Mouse (Mus musculus): ENCODE measurements at regions not wholly inside any gene's neighbourhood (a gene's known extent, or its start where the extent isn't known, plus 50 kb on each side); places are given as distances from the start of the nearest gene placed in this dataset.

- ATAC-seq (ENCODE audit: insufficient read depth, low FRiP score, low read depth) = no peak
- H3K4me3 ChIP-seq (replicated peaks) = no peak overlapping the region
- no peaks in the 10 kb centered on the region for H3K27me3 ChIP-seq (replicated peaks)
- H3K36me3 ChIP-seq = no peaks in the 10 kb centered on the region
- 83% methylated on average over 3 of the region's 3 CpGs for WGBS
- no peak overlapping the region for H3K4me2 ChIP-seq
- H3K9me3 ChIP-seq = no peaks in the 10 kb centered on the region
- no peaks in the 10 kb centered on the region for H3K4me1 ChIP-seq
- no peak overlapping the region for H3K9ac ChIP-seq
- H3K27ac ChIP-seq = no peak overlapping the region
Observed at GRCm38 (mm10) chr8:90692516-90692915, 124.7 kb downstream of the Gm19935 start.

GRCm38 (mm10) chr8:90685076-90685475 is 132.1 kb downstream of the Gm19935 start:
- H3K9ac ChIP-seq = no peak overlapping the region
- H3K36me3 ChIP-seq = no peaks in the 10 kb centered on the region
- H3K4me2 ChIP-seq = no peak overlapping the region
- no peak overlapping the region for H3K4me3 ChIP-seq (replicated peaks)
- no peaks in the 10 kb centered on the region for H3K4me1 ChIP-seq
- H3K27ac ChIP-seq = no peak overlapping the region
- ATAC-seq (ENCODE audit: insufficient read depth, low FRiP score, low read depth) = no peak
- WGBS = 86% methylated on average over 2 of the region's 2 CpGs
- no peaks in the 10 kb centered on the region for H3K9me3 ChIP-seq
- no peaks in the 10 kb centered on the region for H3K27me3 ChIP-seq (replicated peaks)

- 4% methylated on average over 14 of the region's 14 CpGs for WGBS
- no peak overlapping the region for H3K9ac ChIP-seq
- peak overlapping the region; percentile 31 for H3K4me3 ChIP-seq (replicated peaks)
- no peaks in the 10 kb centered on the region for H3K9me3 ChIP-seq
- no peaks in the 10 kb centered on the region for H3K27me3 ChIP-seq (replicated peaks)
- no peak overlapping the region for H3K27ac ChIP-seq
- no peaks in the 10 kb centered on the region for H3K36me3 ChIP-seq
- H3K4me1 ChIP-seq = no peaks in the 10 kb centered on the region; the same call in 1 of the 2 replicates
- peak overlapping the region; percentile 56 for H3K4me2 ChIP-seq
- ATAC-seq (ENCODE audit: insufficient read depth, low FRiP score, low read depth) = no peak
Observed at GRCm38 (mm10) chr8:90670471-90671057, 146.6 kb downstream of the Gm19935 start.

- Histone ChIP-seq H3K4me1 (no peaks in the 10 kb centered on the region; the same call in 1 of the 2 replicates), H3K4me2 (no peak overlapping the region), H3K9me3 (no peaks in the 10 kb centered on the region), H3K27ac (no peak overlapping the region), H3K4me3 (replicated peaks) (no peak overlapping the region), H3K36me3 (no peaks in the 10 kb centered on the region), H3K27me3 (replicated peaks) (no peaks in the 10 kb centered on the region), H3K9ac (no peak overlapping the region)
- ATAC-seq (ENCODE audit: insufficient read depth, low FRiP score, low read depth) = no peak
- WGBS = 65% methylated on average over 9 of the region's 9 CpGs
Observed at GRCm38 (mm10) chr8:90669396-90669795, 147.8 kb downstream of the Gm19935 start.

- Histone ChIP-seq H3K9me3 (peaks cover 6% of the 10 kb centered on the region; the same call in 1 of the 2 replicates), H3K27me3 (replicated peaks) (no peaks in the 10 kb centered on the region), H3K9ac (no peak overlapping the region), H3K4me1 (peaks cover 4% of the 10 kb centered on the region; the same call in 1 of the 2 replicates), H3K4me3 (replicated peaks) (no peak overlapping the region), H3K4me2 (no peak overlapping the region), H3K36me3 (no peaks in the 10 kb centered on the region), H3K27ac (no peak overlapping the region)
- WGBS = 14% methylated on average over 3 of the region's 3 CpGs
- ATAC-seq (ENCODE audit: insufficient read depth, low FRiP score, low read depth) = no peak
Observed at GRCm38 (mm10) chr8:90659066-90659465, 158.1 kb downstream of the Gm19935 start.

- H3K4me1 ChIP-seq = peaks cover 4% of the 10 kb centered on the region; the same call in 1 of the 2 replicates
- no peaks in the 10 kb centered on the region for H3K27me3 ChIP-seq (replicated peaks)
- H3K9ac ChIP-seq = no peak overlapping the region
- H3K27ac ChIP-seq = no peak overlapping the region
- H3K36me3 ChIP-seq = no peaks in the 10 kb centered on the region
- H3K4me3 ChIP-seq (replicated peaks) = no peak overlapping the region
- no peak overlapping the region for H3K4me2 ChIP-seq
- no peak for ATAC-seq (ENCODE audit: insufficient read depth, low FRiP score, low read depth)
- 22% methylated on average over 7 of the region's 7 CpGs for WGBS
- H3K9me3 ChIP-seq = peaks cover 6% of the 10 kb centered on the region; the same call in 1 of the 2 replicates
Observed at GRCm38 (mm10) chr8:90657641-90658051, 159.5 kb downstream of the Gm19935 start.

GRCm38 (mm10) chr8:90657116-90657515 is 160.1 kb downstream of the Gm19935 start:
- H3K9me3 ChIP-seq = peaks cover under 1% of the 10 kb centered on the region; the same call in 1 of the 2 replicates
- no peaks in the 10 kb centered on the region for H3K36me3 ChIP-seq
- H3K4me2 ChIP-seq = no peak overlapping the region
- peaks cover 4% of the 10 kb centered on the region; the same call in 1 of the 2 replicates for H3K4me1 ChIP-seq
- 63% methylated on average over 5 of the region's 5 CpGs for WGBS
- H3K4me3 ChIP-seq (replicated peaks) = no peak overlapping the region
- ATAC-seq (ENCODE audit: insufficient read depth, low FRiP score, low read depth) = no peak
- no peaks in the 10 kb centered on the region for H3K27me3 ChIP-seq (replicated peaks)
- H3K27ac ChIP-seq = no peak overlapping the region
- H3K9ac ChIP-seq = no peak overlapping the region

GRCm38 (mm10) chr8:90656436-90657090 is 160.6 kb downstream of the Gm19935 start:
- no peaks in the 10 kb centered on the region for H3K9me3 ChIP-seq

GRCm38 (mm10) chr8:90654786-90655185 is 162.4 kb downstream of the Gm19935 start:
- no peaks in the 10 kb centered on the region for H3K27me3 ChIP-seq (replicated peaks)
- ATAC-seq (ENCODE audit: insufficient read depth, low FRiP score, low read depth) = no peak
- H3K9me3 ChIP-seq = no peaks in the 10 kb centered on the region
- H3K36me3 ChIP-seq = no peaks in the 10 kb centered on the region
- H3K4me3 ChIP-seq (replicated peaks) = no peak overlapping the region
- 80% methylated on average over 2 of the region's 2 CpGs for WGBS
- no peak overlapping the region for H3K4me2 ChIP-seq
- no peak overlapping the region for H3K9ac ChIP-seq
- peaks cover 4% of the 10 kb centered on the region; the same call in 1 of the 2 replicates for H3K4me1 ChIP-seq
- no peak overlapping the region for H3K27ac ChIP-seq

More at GRCm38 (mm10) chr8:90656436-90657090, 160.6 kb downstream of the Gm19935 start:
- H3K4me1 ChIP-seq = peaks cover 4% of the 10 kb centered on the region; the same call in 1 of the 2 replicates
- no peaks in the 10 kb centered on the region for H3K36me3 ChIP-seq
- no peak for ATAC-seq (ENCODE audit: insufficient read depth, low FRiP score, low read depth)
- H3K27ac ChIP-seq = no peak overlapping the region
- WGBS = 70% methylated on average over 5 of the region's 5 CpGs
- no peak overlapping the region for H3K4me3 ChIP-seq (replicated peaks)
- H3K27me3 ChIP-seq (replicated peaks) = no peaks in the 10 kb centered on the region
- H3K4me2 ChIP-seq = no peak overlapping the region
- no peak overlapping the region for H3K9ac ChIP-seq

- no peaks in the 10 kb centered on the region for H3K27me3 ChIP-seq (replicated peaks)
- no peaks in the 10 kb centered on the region for H3K9me3 ChIP-seq
- H3K36me3 ChIP-seq = no peaks in the 10 kb centered on the region
- H3K4me2 ChIP-seq = no peak overlapping the region
- no peak overlapping the region for H3K9ac ChIP-seq
- 54% methylated on average over 6 of the region's 6 CpGs for WGBS
- no peak for ATAC-seq (ENCODE audit: insufficient read depth, low FRiP score, low read depth)
- no peaks in the 10 kb centered on the region for H3K4me1 ChIP-seq
- no peak overlapping the region for H3K27ac ChIP-seq
- H3K4me3 ChIP-seq (replicated peaks) = no peak overlapping the region
Observed at GRCm38 (mm10) chr8:90642392-90642791, 174.8 kb downstream of the Gm19935 start.

- Histone ChIP-seq H3K4me3 (replicated peaks) (no peak overlapping the region), H3K27ac (no peak overlapping the region), H3K4me2 (no peak overlapping the region), H3K4me1 (no peaks in the 10 kb centered on the region), H3K27me3 (replicated peaks) (no peaks in the 10 kb centered on the region), H3K9me3 (no peaks in the 10 kb centered on the region), H3K36me3 (no peaks in the 10 kb centered on the region), H3K9ac (no peak overlapping the region)
- ATAC-seq (ENCODE audit: insufficient read depth, low FRiP score, low read depth) = no peak
- 60% methylated on average over 7 of the region's 7 CpGs for WGBS
Observed at GRCm38 (mm10) chr8:90636770-90637169, 180.4 kb downstream of the Gm19935 start.

- no peak overlapping the region for H3K4me2 ChIP-seq
- 39% methylated on average over 7 of the region's 7 CpGs for WGBS
- no peaks in the 10 kb centered on the region for H3K4me1 ChIP-seq
- no peaks in the 10 kb centered on the region for H3K9me3 ChIP-seq
- peak; percentile 27; the same call in 1 of the 2 replicates for ATAC-seq (ENCODE audit: insufficient read depth, low FRiP score, low read depth)
- H3K27me3 ChIP-seq (replicated peaks) = no peaks in the 10 kb centered on the region
- no peak overlapping the region for H3K27ac ChIP-seq
- H3K4me3 ChIP-seq (replicated peaks) = no peak overlapping the region
- H3K9ac ChIP-seq = no peak overlapping the region
- no peaks in the 10 kb centered on the region for H3K36me3 ChIP-seq
Observed at GRCm38 (mm10) chr8:90635766-90636492, 181.3 kb downstream of the Gm19935 start.
